ENCODE assay signal across 25 mouse cellular contexts in genomic region chrX:142773658-142774057, GRCm38 (mm10).
A peak's percentile ranks its signal among the peaks of the same experiment; 100 is the strongest.
DNase-seq lines count a peak whose midpoint lies in the region; ATAC-seq lines count a peak whose summit lies in the region.
"Had no signal": no experiment of that assay in that cellular context is flagged by ENCODE, and none has a peak within 500 bp of the region (broad histone marks: within the 10 kb centered on the region; RNA-seq: fewer than 3 reads in every experiment).

No protein-coding gene starts in this region.

- H3K36me3 ChIP-seq in lung, embryonic 16.5 days (ENCODE audit: control insufficient read depth, insufficient read depth, low read length): no peaks in the 10 kb centered on the region
- no peaks in the 10 kb centered on the region for H3K36me3 ChIP-seq in neural tube, embryonic 15.5 days

- peak; percentile 76 for ATAC-seq in lung, embryonic 16.5 days (ENCODE audit: low read depth)
- no peak for ATAC-seq in neural tube, embryonic 15.5 days (ENCODE audit: low FRiP score)
- ATAC-seq: forebrain, embryonic 14.5 days; hindbrain, embryonic 16.5 days; midbrain, embryonic 16.5 days; Patski had no signal

- no peaks in the 10 kb centered on the region for H3K9me3 ChIP-seq in lung, embryonic 16.5 days (ENCODE audit: control insufficient read depth, low read length)
- H3K9me3 ChIP-seq in neural tube, embryonic 15.5 days (replicated peaks): no peaks in the 10 kb centered on the region
- H3K9me3 ChIP-seq: limb, embryonic 12.5 days; liver, embryonic 15.5 days had no signal

- no peaks in the 10 kb centered on the region for H3K27me3 ChIP-seq in lung, embryonic 16.5 days (ENCODE audit: control insufficient read depth, insufficient read depth, low read depth, low read length)
- H3K27me3 ChIP-seq in neural tube, embryonic 15.5 days (replicated peaks): peaks cover 4% of the 10 kb centered on the region; the same call in 1 of the 2 replicates
- H3K27me3 ChIP-seq: liver, embryonic 15.5 days had no signal

- H3K4me1 ChIP-seq in lung, embryonic 16.5 days (replicated peaks; ENCODE audit: control insufficient read depth, insufficient read depth, low read length): no peaks in the 10 kb centered on the region; the same call in 1 of the 2 replicates
- no peaks in the 10 kb centered on the region for H3K4me1 ChIP-seq in neural tube, embryonic 15.5 days
- H3K4me1 ChIP-seq: limb, embryonic 12.5 days had no signal

- peak overlapping the region; percentile 63 for H3K27ac ChIP-seq in lung, embryonic 16.5 days (ENCODE audit: low read length)
- H3K27ac ChIP-seq in neural tube, embryonic 15.5 days (replicated peaks): no peak overlapping the region
- H3K27ac ChIP-seq: left cerebral cortex, adult 2 months; limb, embryonic 12.5 days; liver, embryonic 15.5 days had no signal

- H3K4me3 ChIP-seq in lung, embryonic 16.5 days (ENCODE audit: low read length): no peak overlapping the region
- no peak overlapping the region for H3K4me3 ChIP-seq in neural tube, embryonic 15.5 days (replicated peaks)
- H3K4me3 ChIP-seq: left cerebral cortex, adult 2 months; limb, embryonic 12.5 days; liver, embryonic 15.5 days had no signal

- no peak overlapping the region for H3K9ac ChIP-seq in lung, embryonic 16.5 days (ENCODE audit: low read length)
- no peak overlapping the region for H3K9ac ChIP-seq in neural tube, embryonic 15.5 days (replicated peaks)
- H3K9ac ChIP-seq: limb, embryonic 12.5 days; liver, embryonic 15.5 days had no signal

- H3K4me2 ChIP-seq in lung, embryonic 16.5 days (ENCODE audit: low read depth, low read length): no peak overlapping the region
- H3K4me2 ChIP-seq in neural tube, embryonic 15.5 days: no peak overlapping the region
- H3K4me2 ChIP-seq: heart, embryonic 11.5 days; limb, embryonic 12.5 days; liver, embryonic 15.5 days; midbrain, embryonic 11.5 days had no signal

- WGBS in lung, embryonic 16.5 days: 73% methylated on average over 4 of the region's 4 CpGs
- 89% methylated on average over 4 of the region's 4 CpGs for WGBS in neural tube, embryonic 15.5 days

- peak; percentile 8 for DNase-seq in retina, adult 2 months (ENCODE audit: low read depth, low spot score)
- no peak for DNase-seq in retina, embryonic 14.5 days (ENCODE audit: low spot score)
- peak; percentile 65 for DNase-seq in lung, postnatal 36 days
- no peak for DNase-seq in cerebellum, postnatal 14 days
- no peak for DNase-seq in testis, postnatal 14 days (ENCODE audit: low spot score)
- DNase-seq: adrenal gland, postnatal 10 days; cerebellum, adult 8-10 months; cerebellum, postnatal 36 days; gastrocnemius, postnatal 25 days; heart, adult 18-20 months; kidney, adult 8-10 months; kidney, postnatal 14 days; thymus, adult 2 months; thymus, postnatal 4 days had no signal

Comparison
In these comparisons a context has a peak if more than half of its experiments do, and no peak if none do; other contexts are left out.
1. DNase-seq: peak in retina, adult 2 months (single experiment) and lung, postnatal 36 days (single experiment); none in retina, embryonic 14.5 days (single experiment), cerebellum, postnatal 14 days (0 of 2) and testis, postnatal 14 days (single experiment).